Mouse (Mus musculus): Measurements from ENCODE around the gene Prap1.
A peak's percentile ranks its signal among the peaks of the same experiment; 100 is the strongest.

Gene Prap1

DNA sequence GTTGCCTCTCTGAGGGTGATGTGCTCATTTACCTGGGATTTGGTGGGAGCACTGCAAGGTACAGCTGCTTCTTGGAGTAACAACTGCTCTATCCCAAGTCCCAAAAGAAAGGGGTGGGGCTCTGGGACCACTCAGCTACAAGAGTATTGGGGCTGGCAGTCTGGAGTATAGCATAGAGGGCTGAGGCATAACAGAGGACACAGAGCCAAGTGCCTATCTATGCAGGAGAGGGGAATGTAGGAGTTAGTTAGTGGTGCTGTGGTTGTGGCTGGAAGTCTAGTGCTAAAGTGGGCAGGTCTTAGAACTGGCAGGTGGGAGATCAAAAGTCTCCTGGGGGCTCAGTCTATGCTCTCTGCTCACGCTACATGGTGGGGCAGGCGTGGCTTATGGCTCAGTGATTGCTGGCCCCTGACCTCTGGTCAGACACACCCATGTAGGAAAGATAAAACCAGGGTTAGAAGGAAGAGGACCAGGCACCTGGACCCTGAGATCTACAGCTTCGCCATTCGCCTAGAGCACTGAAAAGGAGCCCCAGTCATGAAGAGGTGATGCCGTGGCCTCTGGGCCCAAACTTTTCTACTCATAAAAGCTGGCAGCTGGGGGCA lies at the start of gene Prap1:
Prap1 (plus strand) TSS at position 472 of the 605 bp plus-strand sequence.
- DNase-seq (ENCODE audit: low spot score), result no peak

DNA sequence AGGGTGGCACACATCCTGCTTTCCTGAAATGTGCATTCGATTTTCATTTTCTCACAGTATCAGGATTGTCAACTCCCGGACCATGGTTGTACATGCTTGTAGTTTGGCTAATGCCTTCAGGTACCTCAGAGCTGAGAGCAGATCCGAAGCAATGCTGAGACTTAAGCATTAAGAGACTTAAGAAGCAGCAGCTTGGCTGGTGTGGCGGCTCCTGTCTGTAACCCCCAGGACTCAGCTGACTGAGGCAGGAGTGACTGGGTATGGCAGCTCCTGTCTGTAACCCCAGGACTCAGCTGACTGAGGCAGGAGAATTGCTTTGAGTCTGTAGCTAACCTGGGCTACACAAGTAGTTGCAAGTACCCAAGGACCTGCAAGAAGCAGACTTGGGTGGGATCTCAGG lies 47.6 kb upstream of the Prap1 start:
- DNase-seq (ENCODE audit: low spot score), result no peak

DNA sequence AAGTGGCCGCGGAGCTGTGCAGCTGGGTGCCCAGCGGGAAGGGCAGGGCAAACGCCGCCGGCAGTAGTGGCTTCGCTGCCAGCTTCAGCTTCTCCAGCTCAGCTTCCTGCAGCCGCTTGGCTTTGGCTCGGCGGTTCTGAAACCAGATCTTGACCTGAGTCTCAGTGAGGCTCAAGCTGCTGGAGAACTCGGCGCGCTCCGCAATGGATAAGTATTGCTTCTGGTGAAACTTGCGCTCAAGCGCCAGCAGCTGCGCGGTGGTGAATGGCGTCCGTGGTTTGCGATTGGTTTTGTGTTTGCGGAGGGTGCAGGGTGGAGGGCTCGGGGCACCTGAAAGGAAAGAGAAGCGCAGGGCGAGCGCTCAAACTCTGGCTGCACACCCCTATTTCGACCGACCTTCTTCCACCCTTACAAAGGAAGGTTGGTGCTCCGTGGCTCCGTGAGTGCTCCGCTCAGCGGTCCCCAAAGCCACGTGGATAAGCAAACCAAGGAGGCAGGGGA lies 45.3 kb upstream of the Prap1 start:
- no peak for DNase-seq (ENCODE audit: low spot score)

DNA sequence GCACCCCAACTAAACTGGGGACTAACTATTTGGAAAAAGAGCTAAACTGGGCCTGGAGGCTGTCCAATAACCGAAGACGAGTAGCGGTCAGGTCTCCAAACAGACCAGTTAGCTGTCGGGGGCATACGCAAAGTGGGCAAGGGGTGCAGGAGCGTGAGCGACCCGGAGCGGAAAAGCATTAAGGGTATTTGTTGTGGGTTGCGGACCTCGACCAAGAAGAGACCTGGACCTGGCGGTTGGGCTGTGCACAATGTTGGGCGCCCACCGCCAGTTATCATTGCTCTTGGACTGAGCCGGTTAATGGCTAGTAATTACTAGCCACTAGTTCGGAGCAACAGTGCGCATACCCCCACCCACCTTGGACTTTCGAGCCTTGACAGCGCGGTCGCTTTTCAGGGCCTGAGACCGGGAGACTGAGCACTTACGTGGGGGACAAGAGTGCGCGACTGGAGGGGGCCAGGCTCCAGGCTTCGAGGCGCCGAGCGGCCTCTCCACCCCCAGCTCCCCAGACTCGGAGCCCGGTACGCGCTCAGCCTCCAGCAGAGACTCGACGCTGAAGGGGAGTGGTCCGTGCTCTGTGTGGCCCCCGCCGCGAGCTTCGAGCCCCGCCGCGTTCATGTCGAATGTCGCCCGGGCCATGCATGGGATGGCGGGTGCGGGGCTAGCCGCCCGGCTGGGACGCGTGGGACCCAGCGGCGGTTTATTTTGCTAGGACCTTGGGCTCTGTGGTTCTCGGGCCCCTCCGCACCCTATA lies 44.7 kb upstream of the Prap1 start, which contains the start of gene Msx3:
Msx3 (minus strand) TSS at position 729 of the 754 bp plus-strand sequence.
- DNase-seq (ENCODE audit: low spot score), result no peak

DNA sequence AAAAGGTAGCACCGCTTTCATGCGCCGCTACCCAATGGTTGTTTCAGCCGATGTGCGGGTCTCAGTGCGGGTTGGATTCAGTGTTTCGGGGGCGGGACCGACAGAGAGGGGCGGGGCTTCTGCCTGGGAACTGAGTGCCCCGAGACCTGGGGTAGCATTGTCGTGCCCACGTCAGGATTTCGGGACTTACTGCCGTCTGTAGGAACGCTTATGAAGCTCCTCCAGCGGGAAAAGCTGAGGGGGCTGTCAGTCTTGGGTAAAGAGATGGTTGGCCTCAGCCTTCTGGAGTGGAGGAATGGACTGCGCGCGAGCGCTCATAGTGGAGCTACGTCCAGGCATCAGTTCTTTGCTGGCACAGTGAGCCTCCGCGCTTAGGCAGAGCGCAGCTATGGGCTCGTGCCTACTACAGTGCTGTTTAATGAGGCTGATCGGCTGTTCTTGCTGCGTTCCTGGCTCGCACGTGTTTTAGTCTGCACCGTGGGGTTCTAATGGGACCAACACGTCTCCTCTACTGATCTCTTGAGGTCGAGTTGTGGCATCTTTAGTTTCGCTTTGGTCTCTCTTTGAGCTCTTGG lies 44.0 kb upstream of the Prap1 start:
- DNase-seq (ENCODE audit: low spot score), result no peak

DNA sequence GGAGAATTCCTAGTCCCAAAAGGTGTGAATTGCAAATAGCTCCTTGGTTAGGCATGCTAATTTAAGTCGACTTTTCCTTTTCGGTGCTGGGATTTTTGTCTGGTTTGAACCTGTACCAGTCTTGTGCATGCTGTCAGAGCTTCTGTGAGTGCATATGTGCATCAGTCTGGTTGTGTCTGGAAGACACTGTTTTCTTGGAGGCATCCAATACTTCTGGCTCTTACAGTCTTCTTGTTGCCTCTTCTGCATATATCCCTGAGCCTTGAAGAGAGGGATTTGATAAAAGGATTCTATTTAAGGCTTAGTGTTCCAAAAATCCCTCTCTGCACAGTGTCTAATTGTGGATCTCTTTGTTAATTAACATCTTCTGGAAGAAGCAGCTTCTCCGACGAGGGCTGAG lies 39.1 kb upstream of the Prap1 start:
- no peak for DNase-seq (ENCODE audit: low spot score)

DNA sequence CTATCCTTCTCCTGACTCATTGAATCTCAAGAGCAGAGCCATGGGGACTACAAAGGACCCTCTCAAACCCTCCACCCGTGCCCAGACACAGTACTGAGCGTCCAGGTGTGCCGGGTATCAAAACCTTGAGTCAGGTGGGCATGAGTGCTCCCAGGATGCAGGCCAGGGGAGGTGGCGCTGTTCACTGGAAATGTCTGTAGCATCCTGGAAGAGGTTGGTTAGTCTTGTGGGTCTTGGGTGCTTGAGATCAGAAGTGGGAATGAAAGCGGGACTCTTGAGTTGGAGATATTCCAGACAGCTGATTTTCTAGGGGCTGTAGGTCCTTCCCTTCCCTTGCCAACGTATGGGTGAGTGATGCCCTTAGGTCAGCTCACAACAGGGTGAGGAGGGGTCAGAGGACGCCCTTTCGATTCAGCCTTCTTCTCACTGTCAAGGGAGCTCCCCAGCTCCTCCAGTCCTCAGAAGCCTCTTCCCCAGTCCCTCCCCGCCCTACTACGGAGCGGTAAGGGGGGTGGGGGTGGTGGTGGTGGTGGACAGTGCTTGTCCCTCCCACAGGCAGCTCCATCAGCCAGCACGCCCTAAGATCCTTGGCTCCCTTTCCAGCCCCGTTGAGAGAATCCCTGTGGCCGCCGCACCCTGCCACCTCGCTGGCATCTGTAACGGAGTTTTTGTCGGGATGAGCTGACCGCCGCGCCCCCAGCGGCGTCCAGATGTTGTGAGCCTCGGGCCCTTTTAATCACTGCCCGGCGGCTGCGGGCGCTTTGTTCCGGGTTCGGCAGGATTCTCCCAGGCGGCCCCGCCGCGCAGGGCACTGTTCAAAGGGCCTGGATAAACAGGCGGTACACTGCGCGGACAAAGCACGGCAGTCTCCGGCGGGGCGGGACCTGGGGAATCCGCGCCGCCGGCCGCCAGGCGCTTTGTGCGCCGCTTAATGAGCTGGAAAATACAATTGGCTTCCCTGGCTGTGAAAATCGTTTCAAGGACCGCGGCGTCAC lies 35.5 kb upstream of the Prap1 start:
- peak; percentile 85 for DNase-seq (ENCODE audit: low spot score)

DNA sequence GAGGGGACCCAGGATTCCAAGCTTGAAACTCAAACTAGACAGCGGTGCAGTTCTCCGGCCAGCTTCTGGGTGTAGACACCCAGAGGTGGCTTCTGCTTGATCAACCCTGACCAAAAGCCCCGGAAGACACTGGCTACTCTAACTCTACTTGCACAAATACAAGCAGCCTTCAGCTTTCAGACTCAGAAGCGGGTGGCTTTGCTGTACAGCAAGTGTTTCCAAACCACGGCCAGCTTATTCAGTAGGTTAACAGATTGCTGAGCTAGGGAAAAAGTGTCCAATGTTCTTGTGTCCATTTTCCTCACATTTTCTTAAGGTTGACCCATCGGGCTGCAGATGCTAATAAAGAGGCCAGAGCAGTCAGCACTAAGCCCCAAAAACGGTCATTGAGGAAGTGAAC lies 34.7 kb upstream of the Prap1 start:
- no peak for DNase-seq (ENCODE audit: low spot score)

DNA sequence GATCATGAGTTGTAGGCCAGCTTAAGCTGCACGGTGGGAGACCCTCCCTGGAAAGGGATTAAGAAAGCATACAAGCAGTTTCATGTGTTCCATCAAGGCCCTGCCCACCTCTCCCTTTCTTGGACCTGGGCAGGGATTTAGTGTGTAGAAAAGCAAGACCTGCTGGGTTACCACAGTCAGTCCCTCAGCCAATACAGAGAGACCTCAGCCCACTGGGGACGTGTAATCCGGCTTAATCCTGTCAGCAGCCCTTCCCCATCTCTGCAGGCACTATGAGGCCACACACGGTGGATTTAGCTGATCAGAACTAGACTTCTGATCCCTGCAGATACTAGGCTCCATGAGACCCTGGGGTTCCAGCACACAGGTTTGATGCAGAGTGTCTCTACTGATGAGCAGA lies 33.6 kb upstream of the Prap1 start:
- DNase-seq (ENCODE audit: low spot score), result no peak

DNA sequence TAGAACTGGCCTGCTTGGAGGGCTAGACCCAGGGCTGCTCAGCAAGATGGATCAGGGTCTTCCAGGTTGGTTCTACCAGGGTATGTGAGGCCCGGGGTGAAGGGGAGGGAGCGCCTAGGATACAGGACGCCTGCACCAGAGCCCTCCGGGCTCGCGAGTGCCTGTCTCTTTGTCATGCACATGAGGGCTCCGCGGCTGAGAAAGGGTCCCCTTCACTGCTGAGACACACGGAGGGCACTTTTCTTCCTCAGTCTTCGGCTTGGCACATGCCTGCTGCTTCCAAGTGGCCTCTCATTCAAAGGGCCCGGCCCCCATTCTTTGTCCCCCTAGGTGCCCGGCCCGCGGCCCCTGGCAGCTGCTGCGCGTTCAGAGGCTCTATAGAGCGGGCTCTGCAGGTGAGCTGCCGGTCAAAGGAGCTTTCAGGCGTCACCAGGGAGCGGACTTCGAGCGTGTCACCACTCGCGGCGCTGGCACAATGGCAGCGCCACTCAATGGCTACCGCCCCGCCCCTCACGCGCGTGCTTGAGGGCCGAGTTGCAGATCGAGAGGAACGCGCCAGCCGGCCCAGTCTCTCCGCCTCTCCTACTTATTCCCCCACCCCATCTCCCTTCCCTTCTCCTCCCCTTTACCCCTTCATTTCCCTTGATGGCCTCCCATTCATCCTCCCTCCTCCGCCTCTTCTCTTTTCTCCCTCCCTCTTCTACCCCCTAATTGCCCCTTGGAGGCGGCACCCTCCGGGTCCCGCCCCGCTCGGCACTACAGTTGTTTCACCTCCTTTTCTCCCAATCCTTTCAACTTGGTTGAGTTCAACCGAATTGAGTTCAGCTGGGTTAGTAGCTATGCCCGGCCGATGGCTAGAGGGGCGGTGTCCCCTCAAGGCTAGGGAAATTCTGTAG lies 32.0 kb upstream of the Prap1 start:
- DNase-seq (ENCODE audit: low spot score), result peak; percentile 66

DNA sequence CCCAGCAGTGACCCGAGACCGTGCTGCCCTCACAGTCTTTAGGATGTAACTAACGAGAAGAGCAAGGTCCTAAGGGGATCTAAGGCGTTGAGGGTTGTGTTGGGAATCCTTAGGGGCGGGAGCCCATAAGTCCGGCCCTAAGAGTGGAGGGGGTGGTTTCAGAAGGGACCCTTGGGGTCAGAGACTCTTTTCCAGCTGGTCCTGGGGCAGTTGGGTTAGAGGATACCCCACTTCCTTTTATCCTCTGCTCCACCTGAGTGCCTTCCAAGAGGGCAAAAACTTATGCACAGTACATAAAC lies 31.4 kb upstream of the Prap1 start:
- peak; percentile 27 for DNase-seq (ENCODE audit: low spot score)

DNA sequence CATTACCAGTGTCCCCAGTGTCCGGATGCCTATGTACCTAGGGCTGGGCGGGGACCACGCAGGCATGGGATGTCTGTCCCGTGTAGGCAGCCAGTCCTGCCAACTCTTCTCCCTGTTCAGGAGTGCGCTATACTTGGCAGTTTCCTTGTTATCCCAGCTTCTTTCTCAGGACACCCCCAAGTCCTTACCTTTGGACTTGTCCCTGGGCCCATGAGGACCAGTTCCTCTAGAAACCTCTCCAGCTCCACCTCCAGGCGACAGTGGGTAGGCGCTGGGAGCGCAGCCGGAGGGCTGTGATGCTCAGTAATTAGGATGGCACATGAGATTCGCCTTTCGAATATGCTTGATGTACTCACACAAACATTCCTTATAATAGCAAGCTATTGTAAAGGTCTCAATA lies 30.9 kb upstream of the Prap1 start:
- peak; percentile 71 for DNase-seq (ENCODE audit: low spot score)

DNA sequence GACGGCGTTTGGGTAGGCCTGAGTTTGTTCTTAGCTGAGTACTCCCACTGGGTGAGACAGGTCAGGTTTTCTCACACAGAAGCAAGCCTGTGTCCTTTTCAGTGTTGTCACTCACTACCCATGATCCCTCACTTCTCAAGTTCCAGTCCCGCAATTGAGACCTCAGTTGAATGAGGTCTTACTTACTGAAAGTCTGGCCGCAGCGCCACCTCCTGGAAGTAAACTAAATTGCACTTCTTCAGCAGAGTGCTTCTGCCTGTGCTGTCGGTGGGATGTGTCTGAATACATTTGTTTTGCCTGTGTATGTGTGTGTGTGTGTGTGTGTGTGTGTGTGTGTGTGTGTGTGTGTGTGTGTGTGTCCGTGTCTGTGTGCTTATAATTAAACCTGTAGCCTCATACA lies 30.1 kb upstream of the Prap1 start:
- DNase-seq (ENCODE audit: low spot score), result peak; percentile 85

DNA sequence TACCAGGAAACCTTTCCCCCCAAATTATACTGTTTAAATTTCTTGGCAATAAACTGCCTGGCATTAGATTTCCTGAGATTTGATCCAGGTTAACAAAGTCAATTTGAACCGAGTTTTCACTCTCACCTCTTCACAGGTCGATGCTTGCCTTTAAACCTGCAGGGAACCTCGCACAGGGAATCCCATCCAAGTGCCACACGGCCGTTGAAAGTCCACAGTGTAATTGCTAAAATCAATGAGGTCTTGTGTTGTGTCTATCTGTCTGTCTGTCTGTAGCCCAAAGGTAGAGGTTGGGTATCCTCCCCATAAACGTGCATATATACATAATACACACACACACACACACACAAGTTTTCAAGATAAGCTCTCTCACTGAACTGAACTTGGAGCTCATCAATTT lies 25.8 kb upstream of the Prap1 start:
- DNase-seq (ENCODE audit: low spot score), result no peak

DNA sequence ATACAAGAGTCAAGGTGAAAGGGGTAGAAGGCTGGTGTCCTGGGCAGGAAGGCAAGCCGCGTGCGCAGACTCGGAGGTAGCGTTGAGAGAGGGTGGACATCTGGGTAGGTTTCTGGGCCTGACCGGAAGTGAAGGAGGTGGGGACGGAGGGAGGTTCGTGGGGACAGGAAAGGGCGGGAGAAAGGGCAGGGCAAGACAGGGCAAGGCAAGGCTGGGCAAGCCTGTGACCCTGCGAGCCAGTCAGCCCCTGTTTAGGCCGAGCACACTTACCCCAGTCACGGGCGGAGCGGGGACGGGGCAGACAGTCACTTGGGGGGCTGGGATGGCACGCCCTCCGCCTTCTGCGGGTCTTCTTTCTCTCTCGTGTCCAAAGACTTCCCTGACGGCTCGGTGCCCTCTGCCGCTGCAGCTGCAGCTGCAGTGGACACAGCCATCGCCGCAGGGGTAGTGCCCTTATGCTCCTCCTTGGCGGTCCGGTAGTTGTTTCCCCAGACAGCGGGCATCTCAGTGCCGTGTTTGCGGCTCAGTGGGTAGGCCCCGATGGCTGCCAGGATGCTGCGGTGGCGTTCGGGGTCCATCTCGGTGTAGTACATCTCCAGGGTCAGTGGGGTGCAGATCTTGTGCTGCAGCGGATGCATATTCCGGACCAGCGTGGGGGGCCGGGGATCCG lies 23.0 kb upstream of the Prap1 start:
- peak; percentile 70 for DNase-seq (ENCODE audit: low spot score)

DNA sequence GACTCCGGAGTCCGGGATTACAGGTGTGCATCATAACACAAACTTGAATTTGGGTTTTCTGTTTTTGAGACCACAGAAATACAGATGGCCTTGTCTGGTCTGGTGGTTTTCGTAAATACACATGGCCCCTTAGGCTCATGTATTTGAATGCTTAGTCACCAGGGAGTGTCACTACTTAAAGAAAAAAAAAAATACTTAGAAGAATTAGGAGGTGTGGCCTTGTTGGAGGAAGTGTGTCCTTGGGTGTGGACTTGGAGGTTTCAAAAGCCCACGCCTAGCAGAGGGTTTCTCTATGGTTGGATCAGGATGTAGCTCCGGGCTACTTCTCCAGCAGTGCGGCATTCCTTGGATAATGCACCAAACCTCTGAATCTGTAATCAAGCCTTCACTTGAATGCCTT lies 15.5 kb upstream of the Prap1 start:
- DNase-seq (ENCODE audit: low spot score), result peak; percentile 60

DNA sequence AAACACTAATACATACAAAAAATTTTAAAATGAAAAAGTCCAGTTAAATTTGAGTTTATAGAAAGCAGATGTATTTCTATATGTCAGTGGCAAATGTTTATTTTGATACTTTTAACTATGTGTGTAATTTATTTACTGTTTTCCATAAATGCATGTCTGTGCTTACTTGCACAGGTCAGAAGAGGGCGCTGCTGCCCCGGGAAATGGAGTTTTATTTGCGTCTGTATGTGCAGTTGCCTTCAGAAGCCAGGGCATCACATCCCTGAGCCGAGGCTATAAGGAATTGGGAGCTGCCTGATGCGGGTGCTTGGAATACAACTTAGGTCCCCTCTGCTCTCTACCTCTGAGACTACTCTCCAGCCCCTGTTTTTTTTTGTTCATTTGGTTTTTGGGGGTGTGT lies 14.5 kb upstream of the Prap1 start:
- DNase-seq (ENCODE audit: low spot score), result peak; percentile 88

DNA sequence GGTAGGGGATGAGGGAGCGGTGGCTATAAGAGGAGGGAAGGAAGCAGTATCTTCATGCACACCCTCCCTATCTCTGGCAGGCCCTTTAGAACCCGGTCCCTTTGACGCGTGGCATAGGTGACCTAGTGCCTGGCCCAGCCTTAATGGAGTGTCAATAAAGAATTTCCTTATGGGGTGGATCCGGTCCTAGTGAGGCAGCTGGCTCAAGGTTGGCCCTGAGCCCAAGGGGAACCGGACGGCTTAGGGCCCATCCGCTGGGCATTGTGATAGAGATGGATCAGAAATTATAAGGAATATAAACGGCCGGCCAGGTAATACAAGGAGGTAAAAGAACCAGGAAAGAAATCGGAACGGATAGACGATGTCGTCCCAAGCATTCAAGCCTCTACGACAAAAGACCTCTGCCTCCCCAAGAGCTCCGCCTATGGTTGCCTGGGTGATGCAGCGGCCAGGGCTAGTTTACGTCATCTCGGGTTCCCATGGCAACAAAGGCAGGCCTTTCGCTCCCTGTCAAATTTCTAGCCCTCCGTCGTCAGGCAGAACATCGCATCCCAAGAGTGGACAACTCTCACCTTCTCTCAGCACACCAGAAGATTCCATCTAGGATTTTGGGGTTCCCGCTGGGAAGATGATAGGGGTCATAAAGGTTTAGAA lies 12.6 kb upstream of the Prap1 start:
- DNase-seq (ENCODE audit: low spot score), result peak; percentile 96

DNA sequence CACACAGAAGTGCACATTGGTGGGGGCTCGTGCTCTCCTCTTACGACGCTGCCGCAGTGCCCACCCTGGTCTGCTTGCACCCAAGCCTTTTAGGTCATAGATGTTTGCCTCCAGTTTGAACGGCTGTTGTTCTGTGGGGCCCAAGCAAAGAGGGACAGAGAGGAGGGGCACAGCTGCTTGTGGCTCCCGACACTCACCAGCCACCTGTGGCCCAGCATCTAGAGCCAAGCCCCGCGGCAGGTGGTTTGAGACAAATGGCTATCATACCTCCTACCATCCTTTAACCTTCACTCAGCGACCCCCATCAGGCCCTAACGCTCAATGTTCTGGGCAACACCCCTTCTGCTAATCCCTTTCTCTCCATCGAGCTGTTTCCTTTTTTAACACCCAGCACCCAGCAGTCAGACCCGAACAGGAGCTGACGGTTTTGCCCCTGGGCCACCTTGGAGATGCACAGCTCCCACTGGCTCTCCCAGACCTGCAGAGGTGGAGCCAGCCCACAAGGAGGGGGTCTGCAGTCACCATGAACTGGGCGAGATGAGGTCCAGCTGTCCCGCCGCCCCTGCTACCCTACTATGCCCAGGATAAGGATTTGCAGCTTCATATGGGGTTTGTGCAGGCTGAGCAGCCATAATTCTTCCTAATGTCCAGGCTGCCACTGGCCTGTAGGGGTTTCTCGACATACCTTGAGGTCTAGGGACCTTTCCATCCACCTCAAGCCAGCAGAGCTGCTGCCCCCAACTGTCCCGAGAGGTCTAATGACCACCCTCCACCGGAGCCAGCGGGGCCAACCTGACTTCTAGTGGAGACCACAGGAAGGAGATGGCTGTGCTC lies 11.6 kb upstream of the Prap1 start:
- DNase-seq (ENCODE audit: low spot score), result no peak

Measured in MN1 (cell line).